In the genomic region with DNA sequence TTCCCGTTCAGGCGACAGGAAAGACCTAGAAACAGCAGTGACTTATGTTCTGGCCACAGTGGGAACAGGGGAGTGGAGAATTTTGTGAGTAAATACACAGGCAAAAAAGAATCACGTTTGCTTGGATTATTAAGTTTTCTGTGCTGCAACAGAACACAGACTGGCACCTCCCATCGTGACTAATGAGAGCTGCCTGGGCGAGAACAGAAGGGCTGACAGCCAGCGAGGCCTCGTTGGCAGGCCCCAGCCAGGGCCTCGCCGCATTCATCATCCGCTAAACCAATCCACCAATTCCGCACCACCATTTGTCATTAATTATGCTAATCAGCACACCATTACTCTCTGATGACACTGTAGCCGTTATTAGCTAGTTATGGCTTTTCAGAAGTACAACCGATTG, we compare ENCODE assay signal across 9 mouse cellular contexts.
DNase-seq lines count a peak whose midpoint lies in the region; ATAC-seq and TF ChIP-seq lines count a peak whose summit lies in the region.
"Had no signal": no experiment of that assay in that cellular context is flagged by ENCODE, and none has a peak within 500 bp of the region (broad histone marks: within the 10 kb centered on the region; RNA-seq: fewer than 3 reads in every experiment).

No protein-coding gene starts in this region.

- ATAC-seq in hindbrain, embryonic 12.5 days (ENCODE audit: low FRiP score), result peak; percentile 59
- no peak for ATAC-seq in limb, embryonic 15.5 days (ENCODE audit: insufficient number of reproducible peaks, low FRiP score, low TSS enrichment, low read depth)

- no peaks in the 10 kb centered on the region for H3K36me3 ChIP-seq in hindbrain, embryonic 12.5 days
- 0 out of 2 replicates have a peak, but pooled peaks cover 6% of the 10 kb centered on the region for H3K36me3 ChIP-seq in limb, embryonic 15.5 days

- H3K9ac ChIP-seq in hindbrain, embryonic 12.5 days, result no peak overlapping the region
- H3K9ac ChIP-seq in limb, embryonic 15.5 days, result no peak overlapping the region

- H3K4me1 ChIP-seq in hindbrain, embryonic 12.5 days, result peaks cover 54% of the 10 kb centered on the region
- peaks cover 28% of the 10 kb centered on the region for H3K4me1 ChIP-seq in limb, embryonic 15.5 days

- peak overlapping the region; percentile 87 for H3K27ac ChIP-seq in hindbrain, embryonic 12.5 days
- H3K27ac ChIP-seq in limb, embryonic 15.5 days, result 0 out of 2 replicates have a peak overlapping the region, but pooled peaks have one; percentile 19

- no peak for TF ChIP-seq CTCF in brain, embryonic 14.5 days (IDR thresholded peaks at IDR 0.05; ENCODE audit: borderline replicate concordance, extremely low read depth, insufficient read depth, insufficient read length)

- TF ChIP-seq POLR2A in brain, embryonic 14.5 days (IDR thresholded peaks at IDR 0.05; ENCODE audit: borderline replicate concordance, extremely low read depth, insufficient read depth, insufficient read length, poor library complexity, severe bottlenecking), result no peak

- H3K4me2 ChIP-seq in hindbrain, embryonic 12.5 days (replicated peaks), result no peak overlapping the region
- no peak overlapping the region for H3K4me2 ChIP-seq in limb, embryonic 15.5 days

- DNase-seq in brain, embryonic 14.5 days (ENCODE audit: low read depth), result peak; percentile 97
- DNase-seq in cerebellum, adult 9-10 months, result peak; percentile 73
- DNase-seq in testis, postnatal 10 days (ENCODE audit: low spot score), result no peak
- no peak for DNase-seq in gastrocnemius, postnatal 10 days
- no peak for DNase-seq in adrenal gland, adult 18-20 months (ENCODE audit: low spot score in 2 of 2)
- DNase-seq in heart, adult 18-20 months, result no peak
- DNase-seq: heart, postnatal 14 days had no signal

- H3K27me3 ChIP-seq in hindbrain, embryonic 12.5 days, result no peaks in the 10 kb centered on the region
- H3K27me3 ChIP-seq in limb, embryonic 15.5 days, result no peaks in the 10 kb centered on the region

- WGBS in hindbrain, embryonic 12.5 days, result 26% methylated on average over 13 of the region's 13 CpGs
- 46% methylated on average over 13 of the region's 13 CpGs for WGBS in limb, embryonic 15.5 days

- H3K4me3 ChIP-seq in hindbrain, embryonic 12.5 days, result no peak overlapping the region
- no peak overlapping the region for H3K4me3 ChIP-seq in limb, embryonic 15.5 days

- H3K9me3 ChIP-seq in hindbrain, embryonic 12.5 days (replicated peaks), result no peaks in the 10 kb centered on the region
- H3K9me3 ChIP-seq in limb, embryonic 15.5 days, result no peaks in the 10 kb centered on the region

Comparison
In these comparisons a context has a peak if more than half of its experiments do, and no peak if none do; other contexts are left out.
1. DNase-seq: peak in brain, embryonic 14.5 days (single experiment) and cerebellum, adult 9-10 months (single experiment); none in testis, postnatal 10 days (single experiment), gastrocnemius, postnatal 10 days (single experiment), adrenal gland, adult 18-20 months (0 of 2) and heart, adult 18-20 months (0 of 2).